Mouse (Mus musculus) cortical plate, adult 2 months (tissue): Measurements from ENCODE around the gene Cbr1. TPM values are rescaled to one million over a fixed set of nuclear protein-coding genes. Genes with fewer than 3 reads are reported as not detected.

Experiments used
- H3K27ac ChIP-seq: fragments of 200-500 bp; 2 replicates; pipeline ENCODE4 v1.5.1; 2012; ENCODE audit warnings: low read length, control low read depth, inconsistent platforms; ENCODE audit not compliant: insufficient read depth
- H3K4me1 ChIP-seq: fragments of 200-500 bp; 2 replicates; pipeline ENCODE4 v1.6.1; 2011; ENCODE audit warnings: low read length; ENCODE audit not compliant: control insufficient read depth, insufficient read depth
- H3K4me3 ChIP-seq: fragments of 200-500 bp; 2 replicates; pipeline ENCODE4 v1.5.1; 2011; ENCODE audit warnings: mild to moderate bottlenecking, low read length, control low read depth; ENCODE audit not compliant: insufficient read depth
- CTCF ChIP-seq: fragments of 200-500 bp; IDR thresholded peaks from 2 replicates; pipeline ENCODE4 v1.5.1; 2011; ENCODE audit warnings: mild to moderate bottlenecking, control low read depth, low read length; ENCODE audit not compliant: insufficient read depth; ENCODE audit errors: extremely low read depth
- POLR2A ChIP-seq: fragments of 200-500 bp; IDR thresholded peaks from 2 replicates; pipeline ENCODE4 v1.6.1; 2011; ENCODE audit warnings: mild to moderate bottlenecking, low read length, control low read depth; ENCODE audit not compliant: insufficient read depth; ENCODE audit errors: extremely low read depth
- polyA plus RNA-seq: library from polyadenylated mRNA; depleted of rRNA; stranded (reverse); fragments of >200 nt; gene quantifications from 2 replicates; pipeline ENCODE4 v1.2.3, GENCODE M21; 2012

The Cbr1 gene
- polyA plus RNA-seq, 1 experiment, result 132 TPM

DNA sequence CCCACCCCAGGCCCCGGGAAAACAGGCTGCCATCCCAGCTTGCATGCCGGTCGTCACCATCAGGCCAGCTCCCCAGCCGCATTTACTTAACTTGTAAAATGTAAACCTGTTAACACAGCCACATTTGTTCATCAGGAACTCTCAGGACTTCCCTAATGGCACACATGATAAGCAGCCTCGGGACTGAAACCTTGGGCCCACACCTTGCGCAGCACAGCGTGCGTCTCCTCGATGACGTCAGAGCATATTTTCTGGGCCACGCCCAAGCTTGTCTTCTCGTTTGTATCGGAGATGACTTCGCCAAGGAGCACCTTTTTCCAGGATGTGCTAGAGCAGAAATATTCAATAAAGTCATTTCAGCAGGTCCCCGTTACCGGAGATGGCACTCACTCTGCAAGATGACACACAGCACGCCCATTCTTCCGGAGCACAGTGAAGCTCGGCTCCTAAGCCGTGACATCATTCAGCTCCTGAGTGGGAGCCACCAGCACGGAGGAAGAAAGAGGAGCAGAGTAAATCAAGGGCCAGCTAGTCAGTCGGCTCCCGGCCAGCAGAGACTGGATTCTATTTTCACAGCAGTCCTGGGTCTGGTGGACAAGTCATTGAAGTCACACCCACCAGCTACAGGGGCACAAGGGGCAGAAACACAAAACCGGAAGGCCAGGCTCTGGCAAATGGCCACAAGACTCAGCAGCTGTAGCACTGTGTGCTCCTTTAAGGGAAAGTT lies 20.5 kb upstream of the Cbr1 start:
- H3K27ac ChIP-seq, result no peak overlapping the region
- no peak overlapping the region for H3K4me3 ChIP-seq
- TF ChIP-seq CTCF (no peak), POLR2A (no peak)
- no peaks in the 10 kb centered on the region for H3K4me1 ChIP-seq

DNA sequence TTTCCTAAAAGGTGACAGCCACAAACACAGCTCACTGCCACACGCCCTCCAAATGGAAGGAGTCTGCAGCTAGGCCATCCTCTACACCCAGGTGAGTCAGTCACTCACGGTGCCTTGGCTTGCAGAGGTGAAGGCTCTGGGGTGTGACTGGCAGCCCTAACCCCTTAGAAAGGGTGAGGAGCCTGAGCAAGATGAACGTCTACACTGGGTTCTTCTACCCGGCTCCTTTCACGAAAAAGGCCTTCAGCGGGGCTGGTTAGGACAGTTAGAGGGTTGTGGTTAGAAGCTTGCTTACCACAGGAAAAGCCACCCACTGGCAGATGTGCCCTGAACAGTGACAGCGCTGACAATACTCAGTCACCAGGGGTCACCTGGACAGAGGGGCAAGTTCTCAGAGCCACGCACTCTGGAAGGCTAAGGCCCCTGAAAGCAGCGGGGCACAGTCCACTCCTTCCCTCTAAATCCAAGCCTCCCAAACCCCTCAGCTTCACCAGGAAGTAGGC lies 19.9 kb upstream of the Cbr1 start:
- Histone ChIP-seq H3K4me3 (no peak overlapping the region), H3K27ac (no peak overlapping the region), H3K4me1 (no peaks in the 10 kb centered on the region)
- no peak for TF ChIP-seq CTCF

DNA sequence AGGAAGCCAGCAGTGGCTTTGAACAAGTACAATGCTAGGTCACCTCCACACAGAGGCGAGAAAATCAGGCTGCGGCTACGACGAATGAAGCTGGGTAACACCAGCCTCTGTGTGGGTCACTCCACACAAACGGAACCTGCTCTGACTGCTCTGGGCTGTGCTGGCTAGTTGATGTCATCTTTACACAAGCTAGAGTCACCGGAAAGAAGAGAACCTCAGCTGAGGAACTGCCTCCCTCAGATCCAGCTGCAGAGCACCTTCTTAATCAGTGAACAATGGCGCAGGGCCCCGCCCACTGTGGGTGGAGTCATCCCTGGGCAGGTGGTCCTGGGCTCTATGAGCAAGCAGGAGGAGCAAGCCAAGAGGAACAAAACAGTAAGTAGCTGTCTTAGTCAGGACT lies 19.3 kb upstream of the Cbr1 start:
- TF ChIP-seq POLR2A, result no peak
- Histone ChIP-seq H3K27ac (no peak overlapping the region), H3K4me3 (no peak overlapping the region), H3K4me1 (no peaks in the 10 kb centered on the region)

DNA sequence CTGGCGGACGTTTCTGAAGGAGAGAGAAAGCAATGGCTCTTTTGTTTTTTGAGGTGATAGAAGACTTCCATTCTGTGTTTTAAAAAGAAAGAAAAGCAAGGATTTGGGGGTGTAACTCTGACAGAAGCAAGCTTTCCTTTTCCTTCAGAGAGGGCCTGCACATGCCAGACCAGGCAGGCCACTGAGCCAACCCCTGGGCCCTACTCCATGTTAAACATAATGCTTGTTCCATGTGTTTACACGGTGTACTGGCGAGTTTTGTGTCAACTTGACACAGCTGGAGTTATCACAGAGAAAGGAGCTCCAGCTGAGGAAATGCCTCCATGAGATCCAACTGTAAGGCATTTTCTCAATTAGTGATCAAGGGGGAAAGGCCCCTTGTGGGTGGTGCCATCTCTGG lies 17.4 kb upstream of the Cbr1 start:
- TF ChIP-seq POLR2A (no peak), CTCF (no peak)
- no peak overlapping the region for H3K4me3 ChIP-seq
- no peaks in the 10 kb centered on the region for H3K4me1 ChIP-seq
- H3K27ac ChIP-seq, result no peak overlapping the region

DNA sequence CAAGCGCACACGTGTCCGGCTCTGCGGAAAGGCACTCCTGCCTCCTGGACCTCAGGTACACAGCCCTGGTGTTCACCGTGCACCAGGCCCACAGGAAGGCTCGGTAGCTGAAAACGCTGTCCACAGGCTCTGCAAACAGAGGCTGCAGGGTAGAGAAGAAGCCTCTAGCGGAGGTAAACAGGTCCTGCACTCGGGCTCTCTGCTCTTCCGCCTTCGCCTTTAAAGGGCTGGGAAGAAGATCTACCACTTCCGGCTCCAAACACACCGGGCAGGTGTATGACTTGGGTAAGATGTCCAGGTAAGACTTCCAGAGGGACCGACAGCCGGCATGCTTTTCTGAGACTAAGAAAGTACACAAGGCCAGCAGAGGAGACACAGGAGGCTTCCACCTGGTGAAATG lies 14.7 kb upstream of the Cbr1 start:
- no peak overlapping the region for H3K27ac ChIP-seq
- no peak overlapping the region for H3K4me3 ChIP-seq
- no peak for TF ChIP-seq POLR2A
- TF ChIP-seq CTCF, result no peak
- H3K4me1 ChIP-seq, result no peaks in the 10 kb centered on the region

DNA sequence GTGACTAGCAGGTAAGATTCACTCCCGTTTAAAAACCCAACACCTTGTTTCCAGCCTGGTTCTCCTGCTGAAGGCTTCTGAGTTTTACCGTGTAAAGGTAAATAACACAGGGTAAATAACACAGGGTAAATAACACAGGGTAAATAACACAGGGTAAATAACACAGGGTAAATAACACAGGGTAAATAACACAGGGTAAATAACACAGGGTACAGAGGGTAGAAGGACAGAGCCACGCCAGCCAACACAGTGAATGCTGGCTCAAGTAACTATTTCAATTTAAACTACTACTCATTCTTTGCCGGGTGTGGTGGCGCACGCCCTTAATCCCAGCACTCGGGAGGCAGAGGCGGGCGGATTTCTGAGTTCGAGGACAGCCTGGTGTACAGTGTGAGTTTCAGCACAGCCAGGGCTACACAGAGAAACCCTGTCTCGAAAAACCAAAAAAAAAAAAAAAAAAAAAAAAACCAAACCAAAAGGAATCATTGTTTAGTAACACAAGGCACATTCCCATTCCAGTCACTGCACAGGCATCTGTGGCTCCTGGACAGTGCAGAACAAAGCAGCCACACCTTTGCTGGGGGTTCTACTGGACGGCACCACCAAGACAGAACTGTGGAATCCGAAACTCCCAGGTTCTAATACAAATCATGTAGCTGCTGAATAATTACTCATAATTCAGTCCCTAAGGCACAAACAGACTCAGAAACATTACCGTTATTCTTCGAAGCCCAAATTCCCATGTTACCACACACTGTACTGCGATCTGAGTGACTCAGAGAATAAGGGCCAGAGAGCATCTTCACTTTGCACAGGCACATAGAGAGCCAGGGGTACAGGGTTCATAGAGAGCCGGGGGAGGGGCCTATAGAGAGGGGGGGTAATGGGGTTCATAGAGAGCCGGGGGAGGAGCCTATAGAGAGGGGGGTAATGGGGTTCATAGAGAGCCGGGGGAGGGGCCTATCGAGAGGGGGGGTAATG lies 13.9 kb upstream of the Cbr1 start:
- no peak overlapping the region for H3K4me3 ChIP-seq
- TF ChIP-seq POLR2A (no peak), CTCF (no peak)

DNA sequence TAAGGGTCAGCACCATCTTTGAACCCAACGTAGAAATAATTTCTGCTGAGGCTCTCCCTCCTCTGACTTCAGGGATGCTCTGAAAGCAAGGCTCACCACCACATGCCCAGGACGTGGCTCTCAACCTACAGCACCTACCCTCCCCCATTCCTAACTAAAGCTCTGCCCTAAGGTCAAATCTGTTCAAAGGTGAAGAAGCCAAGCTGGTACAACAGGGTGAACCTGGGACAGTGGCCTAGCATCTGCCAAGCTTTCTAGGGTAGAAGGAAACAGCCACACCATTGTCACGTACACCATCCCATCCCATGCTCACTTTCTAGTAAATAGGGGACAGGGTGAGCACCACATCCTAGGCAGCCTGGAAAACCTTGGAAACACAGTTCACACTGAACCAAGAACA lies 12.9 kb upstream of the Cbr1 start:
- Histone ChIP-seq H3K27ac (no peak overlapping the region), H3K4me3 (no peak overlapping the region), H3K4me1 (no peaks in the 10 kb centered on the region)
- TF ChIP-seq CTCF (no peak), POLR2A (no peak)

More for the DNA sequence above, 13.9 kb upstream of the Cbr1 start:
- Histone ChIP-seq H3K4me1 (no peaks in the 10 kb centered on the region), H3K27ac (no peak overlapping the region)

- no peak overlapping the region for H3K4me3 ChIP-seq
- no peak overlapping the region for H3K27ac ChIP-seq
- no peak for TF ChIP-seq POLR2A
- no peak for TF ChIP-seq CTCF
- no peaks in the 10 kb centered on the region for H3K4me1 ChIP-seq
These were observed 12.2 kb upstream of the Cbr1 start for GRCm38 (mm10) chr16:93593406-93593805.

DNA sequence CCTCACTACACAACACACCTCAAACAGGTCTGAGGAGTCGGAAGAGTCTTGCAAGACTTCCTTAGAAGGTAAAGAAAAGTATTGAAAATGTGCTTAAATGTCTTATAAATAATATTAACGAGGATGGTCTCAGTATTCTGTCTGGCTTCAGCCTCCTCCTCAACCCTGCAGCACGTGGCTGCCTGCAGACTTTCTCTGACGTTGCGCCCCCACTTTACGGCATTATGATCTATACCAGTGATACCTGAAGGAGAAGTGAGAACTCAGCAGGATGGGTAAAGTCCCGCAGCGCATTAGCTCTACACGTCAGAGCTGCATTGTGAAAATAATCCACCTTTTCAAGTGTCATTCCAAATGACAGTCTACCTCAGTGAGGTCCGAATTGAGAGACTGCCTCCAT lies 11.2 kb upstream of the Cbr1 start:
- Histone ChIP-seq H3K27ac (no peak overlapping the region), H3K4me3 (no peak overlapping the region), H3K4me1 (no peaks in the 10 kb centered on the region)
- no peak for TF ChIP-seq CTCF
- no peak for TF ChIP-seq POLR2A

- Histone ChIP-seq H3K4me1 (no peaks in the 10 kb centered on the region), H3K4me3 (no peak overlapping the region), H3K27ac (no peak overlapping the region)
- no peak for TF ChIP-seq POLR2A
- TF ChIP-seq CTCF, result no peak
These were observed 9.9 kb upstream of the Cbr1 start for GRCm38 (mm10) chr16:93595766-93596165.

- TF ChIP-seq POLR2A (no peak), CTCF (no peak)
- Histone ChIP-seq H3K4me1 (no peaks in the 10 kb centered on the region), H3K27ac (no peak overlapping the region), H3K4me3 (no peak overlapping the region)
These were observed 8.8 kb upstream of the Cbr1 start for GRCm38 (mm10) chr16:93596807-93597206.
